Mouse (Mus musculus): ENCODE results near the gene March2. TPM values are rescaled to one million over a fixed set of nuclear protein-coding genes. Genes with fewer than 3 reads are reported as not detected.

The March2 gene
- polyA plus RNA-seq (2014; fragmentation: Nextera tagmentation; extraction: Ambion mirVana): 63.9 TPM in 2 replicates

DNA sequence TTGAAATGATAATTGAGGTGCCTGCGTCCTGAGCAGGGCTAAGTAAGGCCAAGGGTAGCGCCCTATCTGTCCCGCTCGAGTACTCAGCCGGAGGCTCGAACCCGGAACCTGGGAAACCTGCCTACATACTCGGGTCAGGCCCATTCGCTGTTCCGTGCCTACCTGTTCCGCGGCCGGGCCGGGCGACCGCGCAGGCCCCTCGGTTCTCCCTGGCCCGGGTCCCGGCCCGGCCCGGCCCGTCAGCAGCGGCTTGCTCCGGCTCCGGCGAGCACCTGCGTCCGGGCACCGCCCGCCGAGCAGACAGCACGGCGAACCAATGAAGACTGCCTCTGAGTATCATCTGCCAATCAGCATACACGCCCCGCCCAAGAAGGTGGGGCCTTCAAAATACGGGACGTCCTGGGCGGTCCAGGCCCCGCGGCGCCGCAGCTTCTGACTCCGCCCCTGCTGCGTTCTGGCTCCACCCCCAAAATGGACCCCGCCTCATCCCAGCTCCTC is at the start of gene March2:
March2 (minus strand) TSS at position 287 of the 498 bp plus-strand sequence.
- DNase-seq (ENCODE audit: low spot score): peak; percentile 98
- no peaks in the 10 kb centered on the region for H3K27me3 ChIP-seq (replicated peaks; ENCODE audit: control insufficient read depth, insufficient read depth, low read length)
- H3K4me1 ChIP-seq (ENCODE audit: control insufficient read depth, insufficient read depth, low read length): peaks cover 3% of the 10 kb centered on the region
- peak; percentile 100 for ATAC-seq
- no peaks in the 10 kb centered on the region for H3K9me3 ChIP-seq (replicated peaks; ENCODE audit: control insufficient read depth, low read length)
- peak within 1 kb of the TSS; percentile 7; the same call in 1 of the 2 replicates for H3K27ac ChIP-seq (ENCODE audit: low read depth, low read length)
- peak within 1 kb of the TSS; percentile 83 for H3K9ac ChIP-seq (ENCODE audit: low read length)
- H3K4me2 ChIP-seq (ENCODE audit: low read length): peak within 1 kb of the TSS; percentile 75
- 0% methylated on average over 46 of the region's 46 CpGs for WGBS
- H3K36me3 ChIP-seq (ENCODE audit: control insufficient read depth, insufficient read depth, low read length): no peaks in the 10 kb centered on the region
- H3K4me3 ChIP-seq (ENCODE audit: low read depth, low read length): peak within 1 kb of the TSS; percentile 76

DNA sequence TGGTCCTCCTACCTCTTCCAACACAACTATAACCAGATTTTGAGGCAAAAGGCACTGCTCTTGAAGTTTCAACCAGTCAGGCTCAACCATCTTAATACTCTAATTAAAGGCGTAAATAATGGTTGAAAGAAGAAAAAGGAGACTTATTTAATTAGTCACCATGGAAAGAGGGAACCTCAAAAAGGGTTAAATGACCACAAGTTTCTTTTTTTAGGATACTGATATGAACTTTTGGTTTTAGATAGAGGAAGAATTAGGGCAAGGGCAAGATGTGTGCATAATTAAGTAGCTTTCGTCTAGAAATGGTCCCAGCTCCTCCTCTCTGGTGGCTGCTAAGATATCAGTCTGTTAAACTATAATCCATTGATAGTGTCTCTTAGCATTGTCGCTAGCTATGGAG is 47.9 kb upstream of the March2 start:
- WGBS: 66% methylated on average over 3 of the region's 3 CpGs
- H3K4me3 ChIP-seq (ENCODE audit: low read depth, low read length): no peak overlapping the region
- H3K4me1 ChIP-seq (ENCODE audit: control insufficient read depth, insufficient read depth, low read length): no peaks in the 10 kb centered on the region
- H3K4me2 ChIP-seq (ENCODE audit: low read length): no peak overlapping the region
- no peaks in the 10 kb centered on the region for H3K36me3 ChIP-seq (ENCODE audit: control insufficient read depth, insufficient read depth, low read length)
- no peaks in the 10 kb centered on the region for H3K9me3 ChIP-seq (replicated peaks; ENCODE audit: control insufficient read depth, low read length)
- no peaks in the 10 kb centered on the region for H3K27me3 ChIP-seq (replicated peaks; ENCODE audit: control insufficient read depth, insufficient read depth, low read length)
- H3K27ac ChIP-seq (ENCODE audit: low read depth, low read length): no peak overlapping the region
- ATAC-seq (no peak), DNase-seq (ENCODE audit: low spot score) (no peak)
- H3K9ac ChIP-seq (ENCODE audit: low read length): no peak overlapping the region

DNA sequence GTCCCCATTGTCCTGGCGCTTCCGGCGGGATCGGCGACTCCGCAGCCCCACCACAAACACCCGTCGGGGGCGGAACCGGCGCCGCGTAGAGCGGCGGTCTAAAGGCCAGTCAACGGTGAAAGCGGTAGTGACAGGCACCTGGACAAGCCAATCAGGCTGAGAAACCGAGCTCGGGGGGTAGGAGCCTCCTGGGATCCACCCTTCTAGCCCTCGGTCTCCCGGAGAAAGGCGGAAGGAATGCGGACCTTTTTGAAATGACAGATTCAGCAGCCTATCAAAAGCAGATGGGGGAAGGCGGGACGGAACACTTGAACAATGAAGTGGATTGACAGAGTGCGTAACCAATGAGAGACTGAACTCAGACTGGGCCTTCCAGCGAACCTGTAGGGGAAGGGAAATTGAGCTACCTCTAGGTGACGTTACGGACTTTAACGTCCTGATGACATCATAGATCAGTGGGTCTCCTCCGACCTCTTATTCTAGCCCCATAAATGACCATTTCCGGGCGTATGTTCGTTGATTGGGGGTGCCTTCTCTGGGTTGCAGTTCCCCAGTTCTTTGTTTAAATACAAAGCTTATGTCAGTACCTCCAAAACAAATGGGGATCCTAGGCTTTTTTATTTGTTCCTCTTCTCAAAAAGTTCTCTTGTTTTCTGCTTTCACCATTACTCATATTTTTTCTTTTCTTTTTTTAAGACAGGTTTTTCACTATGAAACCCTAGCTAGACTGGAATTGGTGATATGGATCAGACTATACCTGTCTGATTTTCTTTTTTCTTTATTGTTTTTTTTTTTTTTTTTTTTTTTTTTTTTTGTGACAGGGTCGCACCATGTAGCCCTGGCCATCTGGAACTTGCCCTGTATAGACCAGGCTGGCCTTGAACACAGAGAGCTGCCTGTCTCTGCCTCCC is 42.0 kb upstream of the March2 start, which contains the start of gene Rab11b:
Rab11b (minus strand) TSS at position 276 of the 911 bp plus-strand sequence.
- peak within 1 kb of the TSS; percentile 82 for H3K4me2 ChIP-seq (ENCODE audit: low read length)
- DNase-seq (ENCODE audit: low spot score) (peak; percentile 100), ATAC-seq (peak; percentile 100)
- H3K4me1 ChIP-seq (ENCODE audit: control insufficient read depth, insufficient read depth, low read length): peaks cover 18% of the 10 kb centered on the region
- peak within 1 kb of the TSS; percentile 99 for H3K27ac ChIP-seq (ENCODE audit: low read depth, low read length)
- H3K4me3 ChIP-seq (ENCODE audit: low read depth, low read length): peak within 1 kb of the TSS; percentile 81
- H3K9ac ChIP-seq (ENCODE audit: low read length): peak within 1 kb of the TSS; percentile 99
- H3K9me3 ChIP-seq (replicated peaks; ENCODE audit: control insufficient read depth, low read length): no peaks in the 10 kb centered on the region
- H3K36me3 ChIP-seq (ENCODE audit: control insufficient read depth, insufficient read depth, low read length): peaks cover 3% of the 10 kb centered on the region; the same call in 1 of the 2 replicates
- H3K27me3 ChIP-seq (replicated peaks; ENCODE audit: control insufficient read depth, insufficient read depth, low read length): no peaks in the 10 kb centered on the region
- WGBS: 2% methylated on average over 35 of the region's 35 CpGs

DNA sequence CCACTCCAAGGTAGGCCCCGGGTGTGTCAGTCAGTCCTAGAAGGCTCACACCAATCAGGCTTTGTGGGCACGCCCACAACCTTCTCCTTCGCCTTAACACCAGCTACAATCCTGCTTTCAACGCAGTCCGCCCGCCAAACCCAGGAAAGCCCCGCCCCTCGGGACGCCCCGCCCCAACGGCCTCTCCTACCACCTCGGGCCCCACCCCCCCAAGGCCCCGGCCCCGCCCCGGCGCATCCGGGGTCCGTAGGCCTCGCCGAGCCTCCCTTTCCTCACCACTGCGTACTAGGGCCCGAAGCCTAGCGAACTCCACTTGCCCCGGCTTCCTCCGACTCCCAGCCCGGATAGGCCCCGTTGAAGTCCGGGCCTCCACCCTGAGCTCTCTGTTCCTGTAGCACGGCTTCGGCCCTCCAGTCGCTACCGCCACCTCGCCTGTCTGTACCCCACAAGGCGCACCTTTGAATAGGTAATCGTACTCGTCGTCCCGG is 41.3 kb upstream of the March2 start:
- Histone ChIP-seq H3K36me3 (ENCODE audit: control insufficient read depth, insufficient read depth, low read length) (peaks cover 7% of the 10 kb centered on the region; the same call in 1 of the 2 replicates), H3K9me3 (replicated peaks; ENCODE audit: control insufficient read depth, low read length) (no peaks in the 10 kb centered on the region), H3K4me1 (ENCODE audit: control insufficient read depth, insufficient read depth, low read length) (peaks cover 18% of the 10 kb centered on the region), H3K27me3 (replicated peaks; ENCODE audit: control insufficient read depth, insufficient read depth, low read length) (no peaks in the 10 kb centered on the region), H3K4me2 (ENCODE audit: low read length) (peak overlapping the region; percentile 82), H3K9ac (ENCODE audit: low read length) (peak overlapping the region; percentile 99), H3K4me3 (ENCODE audit: low read depth, low read length) (peak overlapping the region; percentile 81), H3K27ac (ENCODE audit: low read depth, low read length) (peak overlapping the region; percentile 99)
- under 1% methylated on average over 35 of the region's 38 CpGs for WGBS
- peak; percentile 81 for ATAC-seq
- peak; percentile 87 for DNase-seq (ENCODE audit: low spot score)

DNA sequence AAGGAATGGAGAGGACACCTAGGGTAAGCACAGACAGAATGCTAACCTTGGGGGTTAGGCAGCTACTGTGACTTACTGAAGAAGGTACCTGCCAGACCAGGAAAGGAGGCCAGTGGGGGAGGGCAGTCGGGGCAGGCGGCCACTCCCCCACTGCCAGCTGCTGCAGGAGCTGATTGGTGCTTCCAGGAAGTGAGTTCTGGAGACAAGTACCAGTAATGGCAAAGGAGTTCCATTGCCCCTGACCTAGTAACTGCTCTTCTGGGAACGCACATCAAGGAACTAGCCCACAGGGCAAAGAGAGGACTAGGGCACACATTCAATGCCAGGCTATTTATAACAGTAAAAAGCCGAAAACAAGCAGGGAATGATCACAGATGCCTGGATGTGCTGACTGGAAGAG is 38.8 kb upstream of the March2 start:
- Histone ChIP-seq H3K4me1 (ENCODE audit: control insufficient read depth, insufficient read depth, low read length) (peaks cover 22% of the 10 kb centered on the region), H3K4me3 (ENCODE audit: low read depth, low read length) (no peak overlapping the region), H3K36me3 (ENCODE audit: control insufficient read depth, insufficient read depth, low read length) (peaks cover 17% of the 10 kb centered on the region; the same call in 1 of the 2 replicates), H3K9me3 (replicated peaks; ENCODE audit: control insufficient read depth, low read length) (no peaks in the 10 kb centered on the region), H3K27me3 (replicated peaks; ENCODE audit: control insufficient read depth, insufficient read depth, low read length) (no peaks in the 10 kb centered on the region), H3K27ac (ENCODE audit: low read depth, low read length) (no peak overlapping the region), H3K9ac (ENCODE audit: low read length) (0 out of 2 replicates have a peak overlapping the region, but pooled peaks have one; percentile 2), H3K4me2 (ENCODE audit: low read length) (no peak overlapping the region)
- 82% methylated on average over 4 of the region's 4 CpGs for WGBS
- no peak for ATAC-seq
- DNase-seq (ENCODE audit: low spot score): no peak

DNA sequence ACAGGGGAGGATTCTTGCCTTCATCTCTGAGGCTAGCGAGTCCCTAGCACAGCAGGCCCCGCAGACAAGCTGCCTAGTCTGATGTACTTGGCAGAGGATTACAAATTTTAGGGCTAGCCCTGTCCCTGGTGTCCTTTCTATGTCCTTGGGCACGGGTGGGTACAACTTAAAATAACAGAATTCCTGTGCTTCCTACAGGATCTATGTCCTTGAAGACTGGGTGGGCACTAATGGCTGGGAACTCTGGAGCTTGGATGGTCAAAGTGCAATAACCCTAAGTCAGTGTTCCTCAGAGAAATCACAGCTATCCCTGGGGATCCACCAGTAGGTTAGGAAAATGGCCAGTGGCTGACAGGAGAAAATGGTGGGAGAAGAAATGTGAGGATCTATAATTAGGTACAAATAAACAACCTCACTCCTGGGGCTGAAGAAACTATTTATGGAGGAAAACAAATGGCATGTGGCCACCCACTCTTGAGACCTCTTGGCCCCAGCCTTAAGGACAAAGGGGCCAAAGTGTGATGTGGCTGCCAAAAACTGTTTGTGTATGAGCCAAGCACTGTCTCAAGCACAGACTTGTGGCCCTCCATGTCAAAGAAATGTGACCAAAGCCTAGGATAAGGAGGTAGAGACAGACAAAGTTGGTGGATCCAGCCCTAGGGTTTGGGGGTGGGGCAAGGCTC is 37.8 kb upstream of the March2 start:
- no peak for ATAC-seq
- no peaks in the 10 kb centered on the region for H3K9me3 ChIP-seq (replicated peaks; ENCODE audit: control insufficient read depth, low read length)
- no peaks in the 10 kb centered on the region for H3K27me3 ChIP-seq (replicated peaks; ENCODE audit: control insufficient read depth, insufficient read depth, low read length)
- WGBS: 89% methylated on average over 3 of the region's 3 CpGs
- H3K36me3 ChIP-seq (ENCODE audit: control insufficient read depth, insufficient read depth, low read length): peaks cover 23% of the 10 kb centered on the region
- no peak overlapping the region for H3K27ac ChIP-seq (ENCODE audit: low read depth, low read length)
- H3K4me3 ChIP-seq (ENCODE audit: low read depth, low read length): no peak overlapping the region
- DNase-seq (ENCODE audit: low spot score): no peak
- H3K4me2 ChIP-seq (ENCODE audit: low read length): no peak overlapping the region
- H3K4me1 ChIP-seq (ENCODE audit: control insufficient read depth, insufficient read depth, low read length): peaks cover 22% of the 10 kb centered on the region
- H3K9ac ChIP-seq (ENCODE audit: low read length): no peak overlapping the region

DNA sequence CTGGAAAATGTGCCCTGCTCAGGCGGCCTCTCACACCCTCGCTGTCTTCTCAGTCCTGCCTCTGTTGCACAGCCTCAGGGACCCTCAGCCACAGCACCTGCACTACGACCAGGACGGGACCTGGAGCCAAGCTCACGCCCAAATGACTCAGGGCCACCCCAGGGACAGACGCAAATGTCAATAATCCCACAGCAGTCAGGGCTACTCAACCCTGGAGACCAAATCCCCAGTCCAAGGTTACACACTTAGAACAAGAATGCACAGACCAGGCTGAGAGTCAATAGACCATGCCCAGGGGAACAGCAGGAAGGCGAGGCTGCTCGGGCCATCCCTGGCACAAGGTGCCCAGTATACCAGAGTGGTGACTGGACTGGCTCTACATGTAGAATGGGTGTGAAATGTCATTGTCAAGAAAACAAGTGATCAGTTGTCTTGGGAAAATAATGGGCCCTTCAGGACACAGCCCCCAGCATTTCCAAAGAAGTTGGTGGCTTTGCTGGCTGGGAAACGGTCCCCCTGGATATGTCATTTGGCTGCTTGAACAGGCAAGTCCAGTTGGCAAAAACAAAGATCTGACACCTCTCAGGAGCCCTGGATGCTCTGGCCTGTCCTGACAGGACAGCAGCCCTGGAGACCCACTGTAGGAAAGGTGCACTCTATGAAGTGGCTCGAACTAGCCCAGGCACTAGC is 37.1 kb upstream of the March2 start:
- 87% methylated on average over 10 of the region's 10 CpGs for WGBS
- Histone ChIP-seq H3K4me3 (ENCODE audit: low read depth, low read length) (no peak overlapping the region), H3K4me2 (ENCODE audit: low read length) (no peak overlapping the region), H3K27ac (ENCODE audit: low read depth, low read length) (no peak overlapping the region), H3K9me3 (replicated peaks; ENCODE audit: control insufficient read depth, low read length) (no peaks in the 10 kb centered on the region), H3K9ac (ENCODE audit: low read length) (no peak overlapping the region; the same call in 1 of the 2 replicates), H3K36me3 (ENCODE audit: control insufficient read depth, insufficient read depth, low read length) (peaks cover 30% of the 10 kb centered on the region), H3K27me3 (replicated peaks; ENCODE audit: control insufficient read depth, insufficient read depth, low read length) (no peaks in the 10 kb centered on the region), H3K4me1 (ENCODE audit: control insufficient read depth, insufficient read depth, low read length) (peaks cover 22% of the 10 kb centered on the region)
- DNase-seq (ENCODE audit: low spot score) (no peak), ATAC-seq (no peak)

DNA sequence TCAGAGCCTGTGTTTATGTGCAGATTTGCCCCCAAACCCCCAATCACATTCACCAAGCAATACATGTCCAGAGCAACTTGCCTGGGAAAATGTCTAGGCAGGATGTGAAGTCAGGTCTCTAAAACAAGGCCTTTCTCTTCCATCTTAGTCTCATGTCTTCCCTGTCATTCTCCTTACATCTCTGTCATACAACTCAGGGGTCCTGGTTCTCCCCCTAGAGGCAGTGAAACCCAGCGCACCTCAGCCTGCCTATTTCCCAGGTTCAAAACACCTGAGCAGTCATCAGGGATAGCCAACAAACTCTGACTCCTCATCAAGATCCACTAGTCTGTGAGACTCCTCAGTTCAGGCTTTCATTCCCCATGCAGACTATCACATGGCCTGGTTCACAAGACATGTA is 36.2 kb upstream of the March2 start:
- Histone ChIP-seq H3K9ac (ENCODE audit: low read length) (no peak overlapping the region), H3K27ac (ENCODE audit: low read depth, low read length) (no peak overlapping the region), H3K4me2 (ENCODE audit: low read length) (no peak overlapping the region), H3K36me3 (ENCODE audit: control insufficient read depth, insufficient read depth, low read length) (peaks cover 38% of the 10 kb centered on the region), H3K9me3 (replicated peaks; ENCODE audit: control insufficient read depth, low read length) (no peaks in the 10 kb centered on the region), H3K4me1 (ENCODE audit: control insufficient read depth, insufficient read depth, low read length) (peaks cover 22% of the 10 kb centered on the region), H3K27me3 (replicated peaks; ENCODE audit: control insufficient read depth, insufficient read depth, low read length) (no peaks in the 10 kb centered on the region), H3K4me3 (ENCODE audit: low read depth, low read length) (no peak overlapping the region)
- WGBS: 71% methylated on average over 1 of the region's 1 CpGs
- ATAC-seq (no peak), DNase-seq (ENCODE audit: low spot score) (no peak)

Data from forebrain, embryonic 14.5 days (tissue).